In genomic region chr4:131784034-131784433, GRCm38 (mm10) we compare ENCODE assay signal across 8 mouse cellular contexts. TPM values are rescaled to one million over a fixed set of nuclear protein-coding genes. Genes with fewer than 3 reads are reported as not detected.
DNase-seq lines count a peak whose midpoint lies in the region; ATAC-seq lines count a peak whose summit lies in the region.

No protein-coding gene starts in this region.

- no peaks in the 10 kb centered on the region for H3K36me3 ChIP-seq in intestine, embryonic 14.5 days (ENCODE audit: control insufficient read depth, insufficient read depth, low read length)
- no peaks in the 10 kb centered on the region for H3K36me3 ChIP-seq in intestine, embryonic 16.5 days (ENCODE audit: control insufficient read depth, insufficient read depth, low read length)
- no peaks in the 10 kb centered on the region for H3K36me3 ChIP-seq in neural tube, embryonic 11.5 days (ENCODE audit: control insufficient read depth, insufficient read depth, low read length)

- no peaks in the 10 kb centered on the region for H3K9me3 ChIP-seq in intestine, embryonic 14.5 days (ENCODE audit: control insufficient read depth, low read length)
- H3K9me3 ChIP-seq in intestine, embryonic 16.5 days (ENCODE audit: control insufficient read depth, low read length): no peaks in the 10 kb centered on the region
- no peaks in the 10 kb centered on the region for H3K9me3 ChIP-seq in neural tube, embryonic 11.5 days (ENCODE audit: control insufficient read depth, low read length)

- no peak overlapping the region for H3K4me3 ChIP-seq in intestine, embryonic 14.5 days (ENCODE audit: low read depth, low read length)
- H3K4me3 ChIP-seq in intestine, embryonic 16.5 days (ENCODE audit: low read length): no peak overlapping the region
- no peak overlapping the region for H3K4me3 ChIP-seq in neural tube, embryonic 11.5 days (ENCODE audit: low read depth, low read length)

- no peaks in the 10 kb centered on the region for H3K27me3 ChIP-seq in intestine, embryonic 14.5 days (replicated peaks; ENCODE audit: control insufficient read depth, insufficient read depth, low read length)
- no peaks in the 10 kb centered on the region for H3K27me3 ChIP-seq in intestine, embryonic 16.5 days (replicated peaks; ENCODE audit: control insufficient read depth, insufficient read depth, low read length)
- H3K27me3 ChIP-seq in neural tube, embryonic 11.5 days (ENCODE audit: control insufficient read depth, insufficient read depth, low read length): no peaks in the 10 kb centered on the region

- H3K27ac ChIP-seq in intestine, embryonic 14.5 days (ENCODE audit: low read depth): no peak overlapping the region
- H3K27ac ChIP-seq in intestine, embryonic 16.5 days (ENCODE audit: low read length): no peak overlapping the region
- H3K27ac ChIP-seq in neural tube, embryonic 11.5 days (ENCODE audit: low read depth, low read length): no peak overlapping the region

- ATAC-seq in intestine, embryonic 14.5 days (replicated peaks; ENCODE audit: low FRiP score, low TSS enrichment, low read depth): no peak
- no peak for ATAC-seq in intestine, embryonic 16.5 days
- ATAC-seq in neural tube, embryonic 11.5 days (ENCODE audit: insufficient read depth, low FRiP score, low TSS enrichment): no peak

- WGBS in intestine, embryonic 14.5 days: 20% methylated on average over 9 of the region's 9 CpGs
- 19% methylated on average over 9 of the region's 9 CpGs for WGBS in intestine, embryonic 16.5 days
- 18% methylated on average over 9 of the region's 9 CpGs for WGBS in neural tube, embryonic 11.5 days

- H3K9ac ChIP-seq in intestine, embryonic 14.5 days (ENCODE audit: low read length): no peak overlapping the region
- H3K9ac ChIP-seq in intestine, embryonic 16.5 days (ENCODE audit: low read depth, low read length): no peak overlapping the region
- no peak overlapping the region for H3K9ac ChIP-seq in neural tube, embryonic 11.5 days (ENCODE audit: low read length)

- no peak overlapping the region for H3K4me2 ChIP-seq in intestine, embryonic 14.5 days (ENCODE audit: low read length)
- no peak overlapping the region for H3K4me2 ChIP-seq in intestine, embryonic 16.5 days (ENCODE audit: low read depth, low read length)
- H3K4me2 ChIP-seq in neural tube, embryonic 11.5 days (ENCODE audit: low read depth): no peak overlapping the region

- 0 out of 2 replicates have a peak, but pooled peaks cover 5% of the 10 kb centered on the region for H3K4me1 ChIP-seq in intestine, embryonic 14.5 days (replicated peaks; ENCODE audit: control insufficient read depth, insufficient read depth, low read length)
- H3K4me1 ChIP-seq in intestine, embryonic 16.5 days (ENCODE audit: control insufficient read depth, insufficient read depth, low read length): peaks cover 8% of the 10 kb centered on the region; the same call in 1 of the 2 replicates
- H3K4me1 ChIP-seq in neural tube, embryonic 11.5 days (ENCODE audit: control insufficient read depth, insufficient read depth, low read length): no peaks in the 10 kb centered on the region

- peak; percentile 82 for DNase-seq in intestine, embryonic 14.5 days (ENCODE audit: low spot score)
- DNase-seq in CD4-positive helper T cell, adult 2 months (ENCODE audit: low read depth, low spot score): peak; percentile 47
- DNase-seq in T-cell, adult 2 months (ENCODE audit: low spot score): peak; percentile 21
- peak; percentile 58 for DNase-seq in embryo, embryonic 11.5 days (ENCODE audit: low read depth, low spot score)
- peak; percentile 59 to 68 for DNase-seq in layer of hippocampus, postnatal 10 days (ENCODE audit: low spot score in 2 of 2)
- DNase-seq in neural tube, embryonic 11.5 days (ENCODE audit: low spot score): peak; percentile 70
- DNase-seq in ovary, postnatal 14 days (ENCODE audit: low spot score): no peak

RNA-seq across cellular contexts. Expression of gene Ptpru, which starts 54.1 kb away (rescaled TPM):
- 5.4 and 5.7 TPM in 2 replicates for polyA plus RNA-seq in intestine, embryonic 14.5 days (2014; fragmentation: Nextera tagmentation; extraction: Ambion mirVana)
- 4.7 and 4.8 TPM in 2 replicates for polyA plus RNA-seq in intestine, embryonic 16.5 days (2015; fragmentation: Nextera tagmentation; extraction: Ambion mirVana)
- 10 to 100 TPM; 79.5 to 85.9 TPM for total RNA-seq in layer of hippocampus, postnatal 10 days (2021)
- polyA plus RNA-seq in neural tube, embryonic 11.5 days (2014; fragmentation: Nextera tagmentation; extraction: Ambion mirVana): 10.2 and 13.3 TPM in 2 replicates

RNA-seq across cellular contexts. Expression of gene Mecr, which starts 59.2 kb away (rescaled TPM):
- polyA plus RNA-seq in intestine, embryonic 14.5 days (2014; fragmentation: Nextera tagmentation; extraction: Ambion mirVana): 59.3 and 62.3 TPM in 2 replicates
- 81.6 and 86.6 TPM in 2 replicates for polyA plus RNA-seq in intestine, embryonic 16.5 days (2015; fragmentation: Nextera tagmentation; extraction: Ambion mirVana)
- 10 to 100 TPM; 33.8 to 38.2 TPM for total RNA-seq in layer of hippocampus, postnatal 10 days (2021)
- 38.4 and 41.9 TPM in 2 replicates for polyA plus RNA-seq in neural tube, embryonic 11.5 days (2014; fragmentation: Nextera tagmentation; extraction: Ambion mirVana)
